Mouse (Mus musculus) adrenal gland, postnatal 36 days (tissue): Measurements from ENCODE around the gene Slc4a2. TPM values are rescaled to one million over a fixed set of nuclear protein-coding genes. Genes with fewer than 3 reads are reported as not detected.
A peak's percentile ranks its signal among the peaks of the same experiment; 100 is the strongest.

ENCODE experiments used
- DNase-seq, 2 experiments: peaks; one replicate each; pipeline ENCODE4 v3.0.0; 2021; ENCODE audit warnings: mixed read lengths in 1 of 2
- long read RNA-seq, 2 experiments: library from polyadenylated mRNA; stranded (forward); transcript quantifications; one replicate each; pipeline ENCODE4 v2.0.0; 2021; ENCODE audit warnings: borderline sequencing depth in 2 of 2
- total RNA-seq, 2 experiments: library from RNA; stranded (reverse); gene quantifications; 2 replicates each; pipeline ENCODE4 v1.2.3; 2021

The Slc4a2 gene
- 10 to 100 TPM; 44.4 to 62.2 TPM for total RNA-seq
- long read RNA-seq, experiment 1, full-length matches to known transcripts, result 20 of 42 reads
- long read RNA-seq, experiment 1, partial matches to known transcripts, result 18 of 42 reads
- long read RNA-seq, experiment 1, other reads (novel, unspliced or antisense), result 4 of 42 reads
- long read RNA-seq, experiment 2, full-length matches to known transcripts, result 12 of 22 reads
- long read RNA-seq, experiment 2, partial matches to known transcripts, result 8 of 22 reads
- long read RNA-seq, experiment 2, other reads (novel, unspliced or antisense), result 2 of 22 reads

GRCm38 (mm10) chr5:24423129-24424003 is at the start of gene Slc4a2, which contains the start of gene Cdk5:
Slc4a2 (plus strand) TSS chr5:24423837.
Cdk5 (minus strand) TSS chr5:24423530.
- peak; percentile 98 for DNase-seq

- no peak for DNase-seq
These were observed 49.4 kb upstream of the Slc4a2 start for GRCm38 (mm10) chr5:24374216-24374615.

- no peak for DNase-seq
These were observed 48.8 kb upstream of the Slc4a2 start for GRCm38 (mm10) chr5:24374666-24375328.

GRCm38 (mm10) chr5:24378700-24379099 is 44.9 kb upstream of the Slc4a2 start:
- DNase-seq, result no peak

- no peak for DNase-seq
These were observed 44.1 kb upstream of the Slc4a2 start for GRCm38 (mm10) chr5:24379501-24379900.

GRCm38 (mm10) chr5:24380499-24380898 is 43.1 kb upstream of the Slc4a2 start:
- no peak for DNase-seq

GRCm38 (mm10) chr5:24381486-24381885 is 42.2 kb upstream of the Slc4a2 start:
- no peak for DNase-seq

GRCm38 (mm10) chr5:24381988-24382387 is 41.6 kb upstream of the Slc4a2 start:
- no peak for DNase-seq

- peak; percentile 94 to 95 for DNase-seq
These were observed 40.4 kb upstream of the Slc4a2 start for GRCm38 (mm10) chr5:24383026-24383859.

- peak; percentile 25 to 41 for DNase-seq
These were observed 39.2 kb upstream of the Slc4a2 start for GRCm38 (mm10) chr5:24384407-24384806.

GRCm38 (mm10) chr5:24385374-24385773 is 38.3 kb upstream of the Slc4a2 start:
- DNase-seq, result no peak

- no peak for DNase-seq
These were observed 37.6 kb upstream of the Slc4a2 start for GRCm38 (mm10) chr5:24385887-24386550.

- DNase-seq, result peak; percentile 75 to 81
These were observed 36.1 kb upstream of the Slc4a2 start for GRCm38 (mm10) chr5:24387264-24388241.

GRCm38 (mm10) chr5:24388246-24388915 is 35.3 kb upstream of the Slc4a2 start:
- DNase-seq, result no peak

- DNase-seq, result peak; percentile 28 to 32
These were observed 34.5 kb upstream of the Slc4a2 start for GRCm38 (mm10) chr5:24389011-24389657.

- DNase-seq, result no peak
These were observed 34.0 kb upstream of the Slc4a2 start for GRCm38 (mm10) chr5:24389658-24390020.

- DNase-seq, result no peak
These were observed 31.8 kb upstream of the Slc4a2 start, which contains the start of gene Atg9b for GRCm38 (mm10) chr5:24391864-24392263. Atg9b (minus strand) TSS chr5:24392143.

GRCm38 (mm10) chr5:24392724-24393123 is 30.9 kb upstream of the Slc4a2 start:
- no peak for DNase-seq
